Mouse (Mus musculus): ENCODE data around the gene Slc16a10.

- TF ChIP-seq CTCF (conservative IDR thresholded peaks at IDR 0.05; ENCODE audit: insufficient read depth, insufficient read length, low read depth, low read length) (no peak), POLR2A (IDR thresholded peaks at IDR 0.05; ENCODE audit: low read depth, low read length) (no peak)
These were observed 64.6 kb downstream of the Slc16a10 start for GRCm38 (mm10) chr10:40077346-40077959.

Measured in kidney, adult 2 months (tissue).